Mouse (Mus musculus): ENCODE results near the gene Nhej1. TPM values are rescaled to one million over a fixed set of nuclear protein-coding genes. Genes with fewer than 3 reads are reported as not detected.

Gene Nhej1
- polyA plus RNA-seq, 1 experiment from 2014 or later = 12.1 TPM

- no peak for ATAC-seq (ENCODE audit: insufficient read depth, low FRiP score, low TSS enrichment)
- Histone ChIP-seq H3K4me2 (ENCODE audit: low read depth) (peak overlapping the region; percentile 51), H3K36me3 (ENCODE audit: control insufficient read depth, insufficient read depth, low read length) (no peaks in the 10 kb centered on the region), H3K9me3 (ENCODE audit: control insufficient read depth, low read length) (no peaks in the 10 kb centered on the region), H3K27ac (ENCODE audit: low read depth, low read length) (no peak overlapping the region), H3K4me1 (ENCODE audit: control insufficient read depth, insufficient read depth, low read length) (peaks cover 10% of the 10 kb centered on the region; the same call in 1 of the 2 replicates), H3K27me3 (ENCODE audit: control insufficient read depth, insufficient read depth, low read length) (peaks cover 85% of the 10 kb centered on the region), H3K9ac (ENCODE audit: low read length) (no peak overlapping the region), H3K4me3 (ENCODE audit: low read depth, low read length) (peak overlapping the region; percentile 31)
- DNase-seq (ENCODE audit: low spot score) = peak; percentile 50
- under 1% methylated on average over 63 of the region's 84 CpGs for WGBS
Observed at GRCm38 (mm10) chr1:74950576-74951490, 174.2 kb downstream of the Nhej1 start.

DNA sequence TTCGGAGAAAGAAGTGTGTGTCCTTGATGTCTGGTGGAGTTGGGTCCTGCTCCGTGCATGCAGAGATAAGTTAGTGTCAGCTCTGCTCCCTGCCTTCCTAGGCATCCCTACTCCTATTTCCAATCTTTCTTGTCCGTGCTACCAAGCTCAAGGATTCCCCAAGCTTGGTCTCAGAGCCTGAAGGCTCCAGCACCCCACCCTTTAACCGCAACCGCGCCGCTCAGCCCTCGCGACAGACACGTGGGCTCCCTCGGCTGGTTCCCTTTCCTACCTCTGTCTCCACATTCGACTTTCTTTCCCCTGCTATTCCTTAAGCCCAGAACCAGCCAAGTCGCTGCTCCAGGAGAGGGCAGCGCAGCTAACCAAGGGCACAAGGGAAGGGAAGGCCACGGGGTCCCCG, 174.9 kb downstream of the Nhej1 start:
- Histone ChIP-seq H3K27me3 (ENCODE audit: control insufficient read depth, insufficient read depth, low read length) (peaks cover 86% of the 10 kb centered on the region), H3K9ac (ENCODE audit: low read length) (no peak overlapping the region), H3K36me3 (ENCODE audit: control insufficient read depth, insufficient read depth, low read length) (no peaks in the 10 kb centered on the region), H3K4me2 (ENCODE audit: low read depth) (no peak overlapping the region), H3K27ac (ENCODE audit: low read depth, low read length) (no peak overlapping the region), H3K4me1 (ENCODE audit: control insufficient read depth, insufficient read depth, low read length) (peaks cover 10% of the 10 kb centered on the region; the same call in 1 of the 2 replicates), H3K4me3 (ENCODE audit: low read depth, low read length) (no peak overlapping the region), H3K9me3 (ENCODE audit: control insufficient read depth, low read length) (no peaks in the 10 kb centered on the region)
- WGBS = 1% methylated on average over 16 of the region's 16 CpGs
- DNase-seq (ENCODE audit: low spot score) (no peak), ATAC-seq (ENCODE audit: insufficient read depth, low FRiP score, low TSS enrichment) (no peak)

- Histone ChIP-seq H3K27me3 (ENCODE audit: control insufficient read depth, insufficient read depth, low read length) (peaks cover 82% of the 10 kb centered on the region), H3K4me1 (ENCODE audit: control insufficient read depth, insufficient read depth, low read length) (peaks cover 10% of the 10 kb centered on the region; the same call in 1 of the 2 replicates), H3K36me3 (ENCODE audit: control insufficient read depth, insufficient read depth, low read length) (no peaks in the 10 kb centered on the region), H3K9ac (ENCODE audit: low read length) (no peak overlapping the region), H3K4me3 (ENCODE audit: low read depth, low read length) (no peak overlapping the region), H3K9me3 (ENCODE audit: control insufficient read depth, low read length) (no peaks in the 10 kb centered on the region), H3K4me2 (ENCODE audit: low read depth) (no peak overlapping the region), H3K27ac (ENCODE audit: low read depth, low read length) (no peak overlapping the region)
- DNase-seq (ENCODE audit: low spot score) (peak; percentile 25), ATAC-seq (ENCODE audit: insufficient read depth, low FRiP score, low TSS enrichment) (no peak)
- WGBS = 2% methylated on average over 24 of the region's 24 CpGs
Observed at GRCm38 (mm10) chr1:74949666-74950050, 175.3 kb downstream of the Nhej1 start.

DNA sequence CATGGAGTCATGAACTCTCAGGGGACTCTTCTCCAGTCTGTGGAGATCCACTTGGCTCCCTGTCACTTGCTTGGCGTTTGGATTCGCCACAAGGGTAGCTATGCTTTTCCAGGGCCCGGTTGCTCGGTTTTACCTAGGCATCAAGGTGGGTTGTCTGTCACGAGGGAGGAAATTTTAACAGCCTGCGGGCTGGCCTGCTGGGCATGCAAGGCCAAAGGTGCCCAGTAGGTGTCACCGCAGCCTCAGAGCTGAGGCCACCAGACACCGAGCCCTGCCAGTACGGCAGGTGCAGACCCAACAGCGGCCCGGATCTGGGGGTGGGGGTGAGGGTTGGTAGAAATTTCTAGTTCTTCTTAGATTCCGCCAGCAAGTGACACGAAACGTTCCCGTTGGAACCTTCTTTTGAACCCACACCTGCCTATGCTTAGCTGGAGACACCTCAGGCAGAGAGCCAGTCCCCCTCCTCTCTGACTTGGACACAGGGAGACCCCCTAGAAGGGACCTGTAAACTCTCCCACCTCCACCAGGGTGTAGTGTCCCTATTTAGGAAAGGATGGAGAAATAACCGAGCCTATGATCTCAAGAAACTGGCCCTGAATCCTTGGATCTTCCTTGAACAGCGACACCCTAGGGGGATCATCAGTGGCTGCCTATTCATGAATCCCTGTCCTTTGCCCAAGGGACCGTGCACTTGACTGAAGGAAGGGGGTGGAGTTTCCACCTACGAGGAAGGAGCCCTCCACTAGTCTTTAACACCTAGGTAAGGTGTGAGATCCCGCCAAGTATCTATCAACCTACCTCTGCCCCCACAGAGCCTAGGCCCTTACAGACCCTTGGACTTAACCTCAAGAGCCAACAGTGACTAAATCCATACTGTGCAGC, 176.0 kb downstream of the Nhej1 start:
- ATAC-seq (ENCODE audit: insufficient read depth, low FRiP score, low TSS enrichment) (0 out of 2 replicates have a peak, but pooled peaks have one; percentile 48), DNase-seq (ENCODE audit: low spot score) (peak; percentile 70)
- Histone ChIP-seq H3K9ac (ENCODE audit: low read length) (no peak overlapping the region), H3K36me3 (ENCODE audit: control insufficient read depth, insufficient read depth, low read length) (no peaks in the 10 kb centered on the region), H3K4me2 (ENCODE audit: low read depth) (peak overlapping the region; percentile 50; the same call in 1 of the 2 replicates), H3K9me3 (ENCODE audit: control insufficient read depth, low read length) (no peaks in the 10 kb centered on the region), H3K27ac (ENCODE audit: low read depth, low read length) (no peak overlapping the region), H3K4me1 (ENCODE audit: control insufficient read depth, insufficient read depth, low read length) (peaks cover 10% of the 10 kb centered on the region; the same call in 1 of the 2 replicates), H3K27me3 (ENCODE audit: control insufficient read depth, insufficient read depth, low read length) (peaks cover 81% of the 10 kb centered on the region), H3K4me3 (ENCODE audit: low read depth, low read length) (no peak overlapping the region)
- 2% methylated on average over 20 of the region's 20 CpGs for WGBS

- peaks cover 72% of the 10 kb centered on the region for H3K27me3 ChIP-seq (ENCODE audit: control insufficient read depth, insufficient read depth, low read length)
- peaks cover 10% of the 10 kb centered on the region; the same call in 1 of the 2 replicates for H3K4me1 ChIP-seq (ENCODE audit: control insufficient read depth, insufficient read depth, low read length)
- ATAC-seq (ENCODE audit: insufficient read depth, low FRiP score, low TSS enrichment) (no peak), DNase-seq (ENCODE audit: low spot score) (peak; percentile 55)
- no peaks in the 10 kb centered on the region for H3K9me3 ChIP-seq (ENCODE audit: control insufficient read depth, low read length)
- H3K9ac ChIP-seq (ENCODE audit: low read length) = peak overlapping the region; percentile 14; the same call in 1 of the 2 replicates
- no peak overlapping the region for H3K27ac ChIP-seq (ENCODE audit: low read depth, low read length)
- whole genome bisulfite sequencing = 2% methylated on average over 39 of the region's 41 CpGs
- peak overlapping the region; percentile 50 for H3K4me2 ChIP-seq (ENCODE audit: low read depth)
- no peaks in the 10 kb centered on the region for H3K36me3 ChIP-seq (ENCODE audit: control insufficient read depth, insufficient read depth, low read length)
- peak overlapping the region; percentile 16; the same call in 1 of the 2 replicates for H3K4me3 ChIP-seq (ENCODE audit: low read depth, low read length)
Observed at GRCm38 (mm10) chr1:74947986-74948670, 176.9 kb downstream of the Nhej1 start.

DNA sequence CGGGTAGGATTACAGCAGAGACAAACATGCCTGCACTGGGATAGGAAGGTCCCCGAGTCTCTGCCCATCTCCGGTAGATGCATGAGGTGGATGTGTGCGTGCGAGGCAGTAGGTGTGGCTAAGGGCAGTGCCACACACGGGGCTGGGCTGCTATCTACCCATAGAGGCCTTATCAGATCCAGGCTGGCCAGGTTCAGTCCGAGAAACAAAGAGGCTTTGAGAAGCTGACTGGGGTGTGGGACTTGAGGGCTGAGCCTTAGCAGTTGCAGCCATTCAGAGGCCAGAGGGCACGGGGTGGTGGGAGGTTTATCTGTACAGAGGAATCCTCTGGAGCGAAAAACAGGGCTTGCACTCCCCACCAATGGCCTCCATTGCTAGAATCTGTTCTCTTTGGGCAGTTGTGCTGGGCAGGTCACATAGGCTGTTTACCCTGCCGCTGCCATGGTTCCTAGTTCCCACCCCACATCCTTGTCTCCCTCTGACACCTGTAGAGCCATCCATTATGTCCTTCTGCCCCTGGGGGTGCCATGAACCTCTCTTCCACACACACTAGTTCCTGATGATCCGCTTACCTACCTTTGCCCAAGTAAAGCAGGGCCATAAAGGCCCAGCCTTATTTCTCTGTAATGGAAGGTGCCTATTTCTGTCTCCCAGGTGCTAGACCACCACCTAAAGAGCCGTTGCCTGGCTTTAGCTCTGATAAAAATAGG, 183.2 kb downstream of the Nhej1 start:
- peaks cover 13% of the 10 kb centered on the region for H3K27me3 ChIP-seq (ENCODE audit: control insufficient read depth, insufficient read depth, low read length)
- H3K27ac ChIP-seq (ENCODE audit: low read depth, low read length) = no peak overlapping the region
- WGBS = 61% methylated on average over 12 of the region's 12 CpGs
- no peak overlapping the region for H3K4me3 ChIP-seq (ENCODE audit: low read depth, low read length)
- no peaks in the 10 kb centered on the region for H3K9me3 ChIP-seq (ENCODE audit: control insufficient read depth, low read length)
- H3K9ac ChIP-seq (ENCODE audit: low read length) = no peak overlapping the region
- no peaks in the 10 kb centered on the region for H3K4me1 ChIP-seq (ENCODE audit: control insufficient read depth, insufficient read depth, low read length)
- DNase-seq (ENCODE audit: low spot score) (no peak), ATAC-seq (ENCODE audit: insufficient read depth, low FRiP score, low TSS enrichment) (no peak)
- no peaks in the 10 kb centered on the region for H3K36me3 ChIP-seq (ENCODE audit: control insufficient read depth, insufficient read depth, low read length)
- H3K4me2 ChIP-seq (ENCODE audit: low read depth) = no peak overlapping the region

DNA sequence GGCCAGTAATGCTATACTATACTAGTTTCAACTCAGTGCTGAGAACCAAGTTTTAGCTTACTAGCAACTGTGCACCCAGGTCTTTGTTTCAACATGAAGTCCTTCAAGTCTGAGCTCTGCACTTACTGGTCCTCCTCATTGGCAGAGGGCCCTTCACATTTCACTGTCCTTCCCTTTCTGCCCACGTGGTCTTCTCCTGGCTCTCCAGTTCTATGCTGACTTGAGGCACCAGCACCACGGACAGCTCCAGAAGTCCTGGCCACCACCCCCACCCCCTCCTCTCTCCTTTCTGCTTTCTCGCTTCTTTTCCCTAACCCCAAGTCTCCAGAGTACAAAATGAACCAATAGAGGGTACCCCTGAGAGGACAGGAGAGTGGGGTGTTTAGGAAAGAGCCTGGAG, 185.2 kb downstream of the Nhej1 start:
- 10% methylated on average over 3 of the region's 3 CpGs for WGBS
- H3K4me1 ChIP-seq (ENCODE audit: control insufficient read depth, insufficient read depth, low read length) = no peaks in the 10 kb centered on the region
- no peaks in the 10 kb centered on the region for H3K36me3 ChIP-seq (ENCODE audit: control insufficient read depth, insufficient read depth, low read length)
- no peaks in the 10 kb centered on the region for H3K9me3 ChIP-seq (ENCODE audit: control insufficient read depth, low read length)
- H3K4me3 ChIP-seq (ENCODE audit: low read depth, low read length) = no peak overlapping the region
- ATAC-seq (ENCODE audit: insufficient read depth, low FRiP score, low TSS enrichment) (no peak), DNase-seq (ENCODE audit: low spot score) (no peak)
- H3K27me3 ChIP-seq (ENCODE audit: control insufficient read depth, insufficient read depth, low read length) = peaks cover 4% of the 10 kb centered on the region; the same call in 1 of the 2 replicates
- H3K9ac ChIP-seq (ENCODE audit: low read length) = no peak overlapping the region
- H3K27ac ChIP-seq (ENCODE audit: low read depth, low read length) = no peak overlapping the region
- H3K4me2 ChIP-seq (ENCODE audit: low read depth) = no peak overlapping the region

Data from neural tube, embryonic 11.5 days (tissue).